Mouse (Mus musculus): ENCODE measurements around the gene Adamts9. TPM values are rescaled to one million over a fixed set of nuclear protein-coding genes. Genes with fewer than 3 reads are reported as not detected.

Gene Adamts9
- total RNA-seq, 2 experiments from 2014 or later = 12.6 to 13.2 TPM

GRCm38 (mm10) chr6:92940191-92941131 lies 2.8 kb downstream of the Adamts9 start:
- DNase-seq (ENCODE audit: low spot score in 2 of 2) = peak in 1 of 2 experiments; percentile 22

- no peak for DNase-seq (ENCODE audit: low spot score in 2 of 2)
Measured at GRCm38 (mm10) chr6:92928261-92928660, 15.0 kb downstream of the Adamts9 start.

- DNase-seq (ENCODE audit: low spot score in 2 of 2) = no peak
Measured at GRCm38 (mm10) chr6:92924536-92924935, 18.8 kb downstream of the Adamts9 start.

- DNase-seq (ENCODE audit: low spot score in 2 of 2) = no peak
Measured at GRCm38 (mm10) chr6:92921843-92922242, 21.4 kb downstream of the Adamts9 start.

GRCm38 (mm10) chr6:92920938-92921689 lies 22.2 kb downstream of the Adamts9 start:
- DNase-seq (ENCODE audit: low spot score in 2 of 2) = no peak

GRCm38 (mm10) chr6:92910611-92911010 lies 32.7 kb downstream of the Adamts9 start:
- no peak for DNase-seq (ENCODE audit: low spot score in 2 of 2)

GRCm38 (mm10) chr6:92909361-92909760 lies 33.9 kb downstream of the Adamts9 start:
- no peak for DNase-seq (ENCODE audit: low spot score in 2 of 2)

GRCm38 (mm10) chr6:92905922-92906321 lies 37.4 kb downstream of the Adamts9 start:
- DNase-seq (ENCODE audit: low spot score in 2 of 2) = no peak

- no peak for DNase-seq (ENCODE audit: low spot score in 2 of 2)
Measured at GRCm38 (mm10) chr6:92904491-92904890, 38.8 kb downstream of the Adamts9 start.

- no peak for DNase-seq (ENCODE audit: low spot score in 2 of 2)
Measured at GRCm38 (mm10) chr6:92904037-92904436, 39.3 kb downstream of the Adamts9 start.

GRCm38 (mm10) chr6:92891535-92891934 lies 51.8 kb downstream of the Adamts9 start:
- no peak for DNase-seq (ENCODE audit: low spot score in 2 of 2)

GRCm38 (mm10) chr6:92883131-92883900 lies 60.0 kb downstream of the Adamts9 start:
- no peak for DNase-seq (ENCODE audit: low spot score in 2 of 2)

- DNase-seq (ENCODE audit: low spot score in 2 of 2) = no peak
Measured at GRCm38 (mm10) chr6:92882446-92882845, 60.8 kb downstream of the Adamts9 start.

GRCm38 (mm10) chr6:92879700-92880265 lies 63.5 kb downstream of the Adamts9 start:
- DNase-seq (ENCODE audit: low spot score in 2 of 2) = no peak

GRCm38 (mm10) chr6:92878771-92879170 lies 64.5 kb downstream of the Adamts9 start:
- no peak for DNase-seq (ENCODE audit: low spot score in 2 of 2)

- DNase-seq (ENCODE audit: low spot score in 2 of 2) = no peak
Measured at GRCm38 (mm10) chr6:92877236-92877635, 66.1 kb downstream of the Adamts9 start.

- no peak for DNase-seq (ENCODE audit: low spot score in 2 of 2)
Measured at GRCm38 (mm10) chr6:92876121-92876520, 67.2 kb downstream of the Adamts9 start.

GRCm38 (mm10) chr6:92875340-92875739 lies 68.0 kb downstream of the Adamts9 start:
- DNase-seq (ENCODE audit: low spot score in 2 of 2) = no peak

GRCm38 (mm10) chr6:92874854-92875253 lies 68.4 kb downstream of the Adamts9 start:
- DNase-seq (ENCODE audit: low spot score in 2 of 2) = no peak

GRCm38 (mm10) chr6:92872766-92873165 lies 70.5 kb downstream of the Adamts9 start:
- no peak for DNase-seq (ENCODE audit: low spot score in 2 of 2)

GRCm38 (mm10) chr6:92871813-92872212 lies 71.5 kb downstream of the Adamts9 start:
- no peak for DNase-seq (ENCODE audit: low spot score in 2 of 2)
